Mouse (Mus musculus) left cerebral cortex, adult 9 months (tissue): ENCODE data around the gene Rbbp5.

Experiments
- DNase-seq, 2 experiments: peaks; one replicate each; pipeline ENCODE4 v3.0.0; 2022; ENCODE audit warnings: low spot score in 2 of 2

Gene Rbbp5

GRCm38 (mm10) chr1:132540701-132541100 lies 63.5 kb downstream of the Rbbp5 start:
- DNase-seq: no peak

- no peak for DNase-seq
These were observed 64.1 kb downstream of the Rbbp5 start for GRCm38 (mm10) chr1:132541171-132541823.

DNA sequence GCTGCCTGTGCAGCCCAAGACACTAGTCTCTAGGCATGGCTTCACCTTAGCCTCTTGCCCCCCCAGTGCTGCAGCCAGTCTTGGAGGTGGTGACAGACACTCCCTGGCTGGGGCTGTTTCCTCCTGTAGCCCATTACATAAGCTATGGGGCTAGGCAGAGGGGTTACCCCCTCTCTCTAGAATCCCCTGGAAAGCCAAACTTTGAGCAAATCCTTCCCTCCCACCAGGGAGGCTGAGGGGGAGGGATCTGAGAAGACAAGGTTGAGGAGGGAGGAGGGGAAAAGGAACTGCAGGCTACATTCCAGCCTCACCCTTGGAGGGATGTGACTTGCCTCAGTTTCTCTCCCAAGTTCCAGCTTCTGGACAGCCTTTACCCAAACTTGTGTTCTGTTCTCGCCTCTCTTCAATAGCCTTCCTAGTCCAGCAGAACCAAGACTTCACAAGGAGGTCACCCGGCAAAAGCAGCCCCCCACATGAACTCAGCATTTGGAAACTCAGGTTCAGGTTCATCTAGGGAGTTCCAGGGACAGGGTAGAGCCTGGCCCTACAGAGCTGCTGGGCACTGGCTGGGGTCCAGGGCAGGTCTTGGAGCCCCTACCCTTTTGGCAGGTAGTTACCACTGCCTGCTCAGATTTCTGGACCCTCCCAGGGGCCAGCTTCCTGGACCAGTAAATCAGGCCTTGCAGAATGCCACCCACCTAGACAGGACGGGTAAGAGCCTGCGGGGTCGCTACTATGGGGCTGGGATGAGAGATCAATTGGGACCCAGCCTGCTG lies 64.8 kb downstream of the Rbbp5 start:
- no peak for DNase-seq

GRCm38 (mm10) chr1:132542762-132543306 lies 65.7 kb downstream of the Rbbp5 start, which contains the start of gene Cntn2:
Gene Cntn2, minus strand, starts transcription at chr1:132543256.
- peak in 1 of 2 experiments; percentile 72 for DNase-seq

GRCm38 (mm10) chr1:132543789-132544188 lies 66.6 kb downstream of the Rbbp5 start:
- DNase-seq: no peak
